Mouse (Mus musculus) liver, adult 2 months (tissue): ENCODE results near the gene Hipk2. TPM values are rescaled to one million over a fixed set of nuclear protein-coding genes. Genes with fewer than 3 reads are reported as not detected.
A peak's percentile ranks its signal among the peaks of the same experiment; 100 is the strongest.

Source experiments
- DNase-seq: peaks from one replicate; pipeline ENCODE4 v3.0.0-alpha.2; 2011; ENCODE audit warnings: low read depth, low spot score; ENCODE audit errors: extremely low read depth
- H3K27ac ChIP-seq: fragments of 200-500 bp; replicated peaks from 2 replicates; pipeline ENCODE4 v1.5.1; 2012; ENCODE audit warnings: low read depth, mild to moderate bottlenecking, control low read depth, inconsistent platforms, low read length; ENCODE audit not compliant: insufficient read depth
- H3K27me3 ChIP-seq: fragments of 200-500 bp; 2 replicates; pipeline ENCODE4 v1.6.1; 2012; ENCODE audit warnings: mild to moderate bottlenecking, moderate library complexity, low read length, inconsistent platforms; ENCODE audit not compliant: control insufficient read depth, insufficient read depth
- H3K36me3 ChIP-seq: fragments of 200-500 bp; 2 replicates; pipeline ENCODE4 v1.6.1; 2012; ENCODE audit warnings: low read length, inconsistent platforms; ENCODE audit not compliant: control insufficient read depth, insufficient read depth
- H3K4me1 ChIP-seq: fragments of 200-500 bp; 2 replicates; pipeline ENCODE4 v1.6.1; 2011; ENCODE audit warnings: low read length; ENCODE audit not compliant: control insufficient read depth, insufficient read depth
- H3K4me3 ChIP-seq: fragments of 200-500 bp; 2 replicates; pipeline ENCODE4 v1.5.1; 2011; ENCODE audit warnings: low read depth, mild to moderate bottlenecking, control low read depth, low read length, moderate library complexity; ENCODE audit not compliant: insufficient read depth
- H3K79me2 ChIP-seq: fragments of 200-500 bp; 2 replicates; pipeline ENCODE4 v1.6.1; 2012; ENCODE audit warnings: inconsistent platforms, mild to moderate bottlenecking, low read length, moderate library complexity; ENCODE audit not compliant: control insufficient read depth, insufficient read depth
- H3K9ac ChIP-seq: fragments of 200-500 bp; 2 replicates; pipeline ENCODE4 v1.6.1; 2012; ENCODE audit warnings: low read depth, mild to moderate bottlenecking, control low read depth, inconsistent platforms, low read length
- CTCF ChIP-seq: fragments of 200-500 bp; IDR thresholded peaks from 2 replicates; pipeline ENCODE4 v1.5.1; 2011; ENCODE audit warnings: low read depth, low read length, control low read depth
- POLR2A ChIP-seq: fragments of 200-500 bp; IDR thresholded peaks from 2 replicates; pipeline ENCODE4 v1.6.1; 2011; ENCODE audit warnings: low read length, control low read depth; ENCODE audit not compliant: insufficient read depth; ENCODE audit errors: extremely low read depth
- WGBS: fragments of 180-500 bp; shearing (Covaris S2); methylation state at CpG from one replicate; pipeline ENCODE4 v1.1.7; 2018; 5-methylcytosine and 5-hydroxymethylcytosine counted together
- polyA plus RNA-seq: library from polyadenylated mRNA; depleted of rRNA; stranded (reverse); fragments of >200 nt; gene quantifications from 2 replicates; pipeline ENCODE4 v1.2.3, GENCODE M21; 2012
- total RNA-seq: library from RNA; depleted of rRNA; stranded (reverse); fragments of >200 nt; gene quantifications from 2 replicates; pipeline ENCODE4 v1.2.3, GENCODE M21; 2014

Hipk2 gene
- total and polyA plus RNA-seq, 2 experiments: 8.5 to 22.2 TPM

- TF ChIP-seq CTCF (no peak), POLR2A (no peak)
- Histone ChIP-seq H3K4me3 (no peak overlapping the region), H3K79me2 (peaks cover 53% of the 10 kb centered on the region), H3K27me3 (no peaks in the 10 kb centered on the region), H3K27ac (no peak overlapping the region), H3K4me1 (peaks cover 33% of the 10 kb centered on the region), H3K36me3 (peaks cover 3% of the 10 kb centered on the region; the same call in 1 of the 2 replicates), H3K9ac (no peak overlapping the region)
- no peak for DNase-seq
- WGBS: 70% methylated on average over 4 of the region's 4 CpGs
Measured at GRCm38 (mm10) chr6:38806963-38807445, 69.0 kb downstream of the Hipk2 start.

- Histone ChIP-seq H3K4me1 (peaks cover 22% of the 10 kb centered on the region), H3K4me3 (no peak overlapping the region), H3K9ac (no peak overlapping the region), H3K79me2 (peaks cover 50% of the 10 kb centered on the region), H3K27me3 (no peaks in the 10 kb centered on the region), H3K27ac (peak overlapping the region; percentile 56), H3K36me3 (peaks cover 3% of the 10 kb centered on the region; the same call in 1 of the 2 replicates)
- TF ChIP-seq CTCF (no peak), POLR2A (no peak)
- no peak for DNase-seq
- 83% methylated on average over 2 of the region's 2 CpGs for WGBS
Measured at GRCm38 (mm10) chr6:38805612-38806011, 70.4 kb downstream of the Hipk2 start.

DNA sequence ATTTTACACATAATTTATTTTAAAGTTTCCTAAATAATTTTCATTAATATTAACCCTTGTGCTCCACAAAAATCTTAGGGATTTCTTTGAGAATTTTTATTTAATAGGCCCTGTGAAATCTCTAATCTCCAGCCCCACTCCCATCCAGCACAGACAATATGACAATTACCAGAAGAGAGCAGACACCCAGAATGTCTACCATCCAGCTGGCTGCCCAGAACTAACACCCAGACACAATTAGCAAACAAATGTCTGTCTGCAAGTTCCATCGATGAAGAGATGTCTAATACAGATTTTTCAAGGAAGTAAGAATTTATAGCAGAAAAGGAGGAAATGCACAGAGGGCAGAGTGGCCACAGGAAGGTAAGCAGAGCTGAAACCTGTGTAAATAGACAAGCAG, 74.7 kb downstream of the Hipk2 start:
- Histone ChIP-seq H3K27ac (no peak overlapping the region), H3K9ac (no peak overlapping the region), H3K4me1 (peaks cover 5% of the 10 kb centered on the region; the same call in 1 of the 2 replicates), H3K4me3 (no peak overlapping the region), H3K27me3 (no peaks in the 10 kb centered on the region), H3K36me3 (peaks cover 3% of the 10 kb centered on the region; the same call in 1 of the 2 replicates), H3K79me2 (peaks cover 23% of the 10 kb centered on the region)
- no peak for DNase-seq
- 43% methylated on average over 1 of the region's 1 CpGs for WGBS
- no peak for TF ChIP-seq CTCF
- TF ChIP-seq POLR2A: no peak

DNA sequence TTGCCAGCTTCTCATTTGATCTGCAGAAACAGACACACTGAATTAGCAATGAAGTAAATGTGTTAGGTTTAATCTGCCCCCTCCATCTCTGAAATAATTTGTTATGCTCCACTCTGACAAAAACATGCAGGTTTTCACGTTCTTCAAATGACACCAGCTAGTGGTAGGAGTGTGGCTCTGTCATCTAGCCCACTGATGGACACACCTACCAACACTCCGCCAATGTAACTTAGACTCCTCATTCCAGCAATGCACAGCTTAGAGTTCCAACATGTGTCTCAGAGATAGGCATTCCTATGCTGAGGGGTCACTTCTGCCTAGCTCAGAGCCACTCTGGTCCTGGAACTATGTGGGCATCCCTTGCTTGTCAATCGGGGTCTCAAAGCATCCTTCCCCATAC, 78.4 kb downstream of the Hipk2 start:
- Histone ChIP-seq H3K27me3 (no peaks in the 10 kb centered on the region), H3K4me1 (peaks cover 4% of the 10 kb centered on the region; the same call in 1 of the 2 replicates), H3K9ac (no peak overlapping the region), H3K36me3 (no peaks in the 10 kb centered on the region), H3K79me2 (peaks cover 9% of the 10 kb centered on the region; the same call in 1 of the 2 replicates), H3K27ac (no peak overlapping the region), H3K4me3 (no peak overlapping the region)
- DNase-seq: no peak
- 90% methylated on average over 3 of the region's 3 CpGs for WGBS
- no peak for TF ChIP-seq CTCF

DNA sequence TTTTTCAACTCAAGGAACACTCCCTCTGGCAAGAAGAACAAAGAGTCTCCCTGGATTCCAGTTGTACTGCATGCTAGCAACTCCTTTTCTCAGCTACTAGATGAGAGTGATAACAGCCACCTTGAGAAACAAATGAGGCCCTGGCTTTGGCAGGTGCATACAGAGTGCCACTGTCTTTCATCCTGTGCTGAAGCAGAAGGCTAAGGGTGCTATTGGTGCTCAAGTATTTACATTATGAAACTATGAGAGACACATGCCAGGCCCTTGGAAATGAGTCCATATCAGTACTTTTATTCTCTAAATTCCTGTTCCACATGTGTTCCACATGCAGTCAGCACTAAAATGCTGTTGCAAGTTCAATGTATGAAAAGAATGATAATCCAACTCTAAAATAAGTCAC, 79.0 kb downstream of the Hipk2 start:
- no peak overlapping the region for H3K4me3 ChIP-seq
- H3K9ac ChIP-seq: no peak overlapping the region
- no peaks in the 10 kb centered on the region for H3K36me3 ChIP-seq
- no peak for TF ChIP-seq POLR2A
- H3K27me3 ChIP-seq: no peaks in the 10 kb centered on the region
- peaks cover 6% of the 10 kb centered on the region; the same call in 1 of the 2 replicates for H3K79me2 ChIP-seq
- no peak for DNase-seq
- H3K4me1 ChIP-seq: peaks cover 7% of the 10 kb centered on the region; the same call in 1 of the 2 replicates
- no peak overlapping the region for H3K27ac ChIP-seq

GRCm38 (mm10) chr6:38796388-38796787, 79.6 kb downstream of the Hipk2 start:
- DNase-seq: no peak
- Histone ChIP-seq H3K36me3 (no peaks in the 10 kb centered on the region), H3K4me1 (peaks cover 7% of the 10 kb centered on the region; the same call in 1 of the 2 replicates), H3K9ac (no peak overlapping the region), H3K27me3 (no peaks in the 10 kb centered on the region), H3K79me2 (peaks cover 9% of the 10 kb centered on the region; the same call in 1 of the 2 replicates), H3K4me3 (no peak overlapping the region), H3K27ac (no peak overlapping the region)
- 85% methylated on average over 1 of the region's 1 CpGs for WGBS
- TF ChIP-seq POLR2A (no peak), CTCF (no peak)
